Mouse (Mus musculus): ENCODE measurements around the gene Kcnj16. TPM values are rescaled to one million over a fixed set of nuclear protein-coding genes. Genes with fewer than 3 reads are reported as not detected.
A peak's percentile ranks its signal among the peaks of the same experiment; 100 is the strongest.

The Kcnj16 gene
- polyA plus RNA-seq, 1 experiment from 2014 or later = 0.06 TPM

DNA sequence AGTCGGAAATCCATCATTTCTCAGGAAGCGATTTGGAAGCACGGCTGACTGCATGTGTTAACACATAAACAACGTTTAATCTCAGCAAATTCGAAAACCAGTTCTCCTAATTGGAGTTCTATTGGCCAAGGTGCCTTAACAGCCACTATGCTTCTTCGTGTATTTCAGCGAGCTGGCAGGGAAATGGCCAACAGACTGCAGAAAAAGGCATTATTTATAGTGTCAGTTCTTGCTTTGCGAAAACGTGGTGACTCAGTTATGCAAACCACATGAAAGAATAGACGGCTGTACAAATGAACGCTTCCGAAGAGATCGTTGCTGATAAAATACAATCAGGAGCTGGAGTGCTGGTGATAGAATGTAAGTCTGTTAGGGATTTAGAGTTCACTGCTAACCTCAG lies 88.2 kb downstream of the Kcnj16 start:
- no peak for ATAC-seq (ENCODE audit: insufficient read depth)
- Histone ChIP-seq H3K27ac (replicated peaks) (no peak overlapping the region), H3K9me3 (replicated peaks) (no peaks in the 10 kb centered on the region), H3K36me3 (replicated peaks) (no peaks in the 10 kb centered on the region), H3K4me1 (replicated peaks) (no peaks in the 10 kb centered on the region), H3K9ac (no peak overlapping the region), H3K4me3 (replicated peaks) (no peak overlapping the region), H3K4me2 (no peak overlapping the region), H3K27me3 (no peaks in the 10 kb centered on the region)
- WGBS (ENCODE audit: insufficient replicate concordance) = 40% methylated on average over 13 of the region's 13 CpGs

DNA sequence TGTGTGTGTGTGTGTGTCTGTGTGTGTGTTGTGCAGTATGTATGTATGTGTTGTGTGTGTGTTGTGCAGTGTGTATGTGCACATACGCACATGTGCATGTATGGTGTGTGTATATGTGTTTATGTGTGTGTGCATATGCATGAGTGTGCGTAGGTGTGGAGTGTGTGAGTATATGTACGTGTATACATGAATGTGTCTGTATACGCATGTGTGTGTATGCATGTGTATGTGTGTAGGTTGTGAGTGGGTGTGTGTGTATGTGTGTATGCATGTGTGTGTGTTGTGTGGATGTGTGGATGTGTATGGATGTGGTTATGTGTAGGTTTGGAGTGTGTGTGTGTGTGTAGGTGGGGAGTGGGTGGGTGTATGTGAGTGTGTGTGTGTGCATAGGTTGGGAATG lies 89.6 kb downstream of the Kcnj16 start:
- no peak overlapping the region for H3K4me2 ChIP-seq
- H3K27me3 ChIP-seq = no peaks in the 10 kb centered on the region
- H3K27ac ChIP-seq (replicated peaks) = no peak overlapping the region
- no peak overlapping the region for H3K9ac ChIP-seq
- ATAC-seq (ENCODE audit: insufficient read depth) = peak; percentile 37; the same call in 1 of the 2 replicates
- H3K4me1 ChIP-seq (replicated peaks) = no peaks in the 10 kb centered on the region
- no peak overlapping the region for H3K4me3 ChIP-seq (replicated peaks)
- no peaks in the 10 kb centered on the region for H3K36me3 ChIP-seq (replicated peaks)
- H3K9me3 ChIP-seq (replicated peaks) = no peaks in the 10 kb centered on the region
- WGBS (ENCODE audit: insufficient replicate concordance) = 84% methylated on average over 4 of the region's 4 CpGs

DNA sequence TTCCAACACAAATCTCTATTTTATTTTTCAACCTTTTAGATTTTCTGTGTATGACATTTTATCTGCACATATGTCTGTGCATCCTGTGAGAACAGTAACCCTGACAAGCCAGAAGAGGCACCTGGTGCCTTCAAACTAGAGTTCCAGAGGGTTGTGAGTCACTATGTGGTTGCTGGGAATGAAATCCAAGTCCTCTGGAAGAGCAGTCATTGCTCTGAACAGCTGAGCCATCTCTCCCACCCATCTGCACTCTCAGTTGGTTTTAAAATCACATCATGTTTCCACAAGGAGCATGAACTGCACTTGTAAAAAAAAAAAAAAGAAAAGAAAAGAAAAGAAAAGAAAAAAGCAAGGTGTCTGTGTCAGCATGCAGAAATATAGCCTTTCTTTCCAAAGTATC lies 91.6 kb downstream of the Kcnj16 start:
- Histone ChIP-seq H3K36me3 (replicated peaks) (no peaks in the 10 kb centered on the region), H3K9ac (no peak overlapping the region), H3K4me3 (replicated peaks) (no peak overlapping the region), H3K4me2 (no peak overlapping the region), H3K27me3 (0 out of 2 replicates have a peak, but pooled peaks cover under 1% of the 10 kb centered on the region), H3K4me1 (replicated peaks) (no peaks in the 10 kb centered on the region), H3K9me3 (replicated peaks) (no peaks in the 10 kb centered on the region), H3K27ac (replicated peaks) (no peak overlapping the region)
- ATAC-seq (ENCODE audit: insufficient read depth) = no peak

DNA sequence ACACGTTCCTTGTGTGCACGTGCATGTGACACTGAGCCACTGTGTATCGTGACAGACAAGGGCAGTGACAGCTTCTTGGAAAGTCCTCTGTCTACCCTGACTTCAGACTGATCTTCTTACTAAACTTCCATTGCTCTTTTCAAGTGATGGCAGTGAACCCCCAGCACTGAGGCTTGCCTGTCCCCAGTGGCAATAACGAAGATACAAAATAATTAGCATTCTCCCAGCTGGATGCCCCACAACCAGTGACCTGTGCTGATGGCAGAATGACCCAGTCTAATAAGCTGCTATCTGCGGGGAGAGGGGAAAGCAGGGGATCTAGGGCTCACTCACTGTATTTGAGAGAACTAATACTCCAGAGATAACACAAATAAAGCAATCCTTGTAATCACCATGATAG lies 92.4 kb downstream of the Kcnj16 start:
- Histone ChIP-seq H3K4me2 (no peak overlapping the region), H3K4me3 (replicated peaks) (no peak overlapping the region), H3K36me3 (replicated peaks) (no peaks in the 10 kb centered on the region), H3K27ac (replicated peaks) (no peak overlapping the region), H3K27me3 (peaks cover 7% of the 10 kb centered on the region; the same call in 1 of the 2 replicates), H3K9ac (no peak overlapping the region), H3K4me1 (replicated peaks) (peaks cover under 1% of the 10 kb centered on the region; the same call in 1 of the 2 replicates), H3K9me3 (replicated peaks) (no peaks in the 10 kb centered on the region)
- ATAC-seq (ENCODE audit: insufficient read depth) = no peak
- 55% methylated on average over 5 of the region's 5 CpGs for WGBS (ENCODE audit: insufficient replicate concordance)

DNA sequence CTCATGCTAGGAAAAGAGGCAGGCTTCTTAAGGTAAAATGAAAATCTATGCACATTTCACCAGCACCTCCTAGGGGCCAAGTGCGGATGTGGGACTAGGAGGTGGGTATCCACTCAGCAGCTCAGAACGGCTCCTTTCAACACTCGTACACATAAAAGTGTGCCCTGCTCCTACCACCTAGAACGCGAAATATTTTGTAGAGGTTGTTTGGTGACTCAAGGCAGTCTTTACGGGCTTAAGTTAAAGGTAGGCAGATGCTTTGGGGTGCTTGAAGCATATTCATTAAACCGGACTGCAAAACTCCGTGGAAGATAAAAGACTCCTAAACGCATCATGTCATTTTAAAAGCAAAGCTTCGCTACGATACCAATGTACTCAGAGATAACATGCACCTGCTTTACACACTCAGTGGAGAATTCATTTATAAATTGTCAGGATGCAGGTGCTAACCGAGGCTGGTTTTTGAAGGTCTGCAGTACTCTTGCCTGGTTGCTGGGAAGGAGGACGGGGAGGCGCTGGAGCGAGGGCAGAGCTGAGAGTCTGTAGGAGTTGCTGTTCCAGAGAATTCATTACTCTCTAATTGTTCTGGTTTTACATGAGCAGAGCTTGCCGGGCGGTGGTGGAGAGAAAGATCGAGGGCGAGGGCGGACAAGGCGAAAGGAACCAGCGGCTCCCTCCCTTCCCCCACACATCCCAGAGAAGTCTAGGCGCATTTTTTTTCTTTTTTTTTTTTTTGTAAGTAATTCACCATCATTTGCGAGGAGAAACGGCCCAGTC lies 97.1 kb downstream of the Kcnj16 start:
- no peak for ATAC-seq (ENCODE audit: insufficient read depth)
- Histone ChIP-seq H3K4me3 (replicated peaks) (peak overlapping the region; percentile 56), H3K27ac (replicated peaks) (no peak overlapping the region), H3K36me3 (replicated peaks) (no peaks in the 10 kb centered on the region), H3K9me3 (replicated peaks) (no peaks in the 10 kb centered on the region), H3K9ac (no peak overlapping the region), H3K4me2 (peak overlapping the region; percentile 82), H3K27me3 (peaks cover 34% of the 10 kb centered on the region), H3K4me1 (replicated peaks) (peaks cover 12% of the 10 kb centered on the region)
- under 1% methylated on average over 25 of the region's 25 CpGs for whole genome bisulfite sequencing (ENCODE audit: insufficient replicate concordance)

DNA sequence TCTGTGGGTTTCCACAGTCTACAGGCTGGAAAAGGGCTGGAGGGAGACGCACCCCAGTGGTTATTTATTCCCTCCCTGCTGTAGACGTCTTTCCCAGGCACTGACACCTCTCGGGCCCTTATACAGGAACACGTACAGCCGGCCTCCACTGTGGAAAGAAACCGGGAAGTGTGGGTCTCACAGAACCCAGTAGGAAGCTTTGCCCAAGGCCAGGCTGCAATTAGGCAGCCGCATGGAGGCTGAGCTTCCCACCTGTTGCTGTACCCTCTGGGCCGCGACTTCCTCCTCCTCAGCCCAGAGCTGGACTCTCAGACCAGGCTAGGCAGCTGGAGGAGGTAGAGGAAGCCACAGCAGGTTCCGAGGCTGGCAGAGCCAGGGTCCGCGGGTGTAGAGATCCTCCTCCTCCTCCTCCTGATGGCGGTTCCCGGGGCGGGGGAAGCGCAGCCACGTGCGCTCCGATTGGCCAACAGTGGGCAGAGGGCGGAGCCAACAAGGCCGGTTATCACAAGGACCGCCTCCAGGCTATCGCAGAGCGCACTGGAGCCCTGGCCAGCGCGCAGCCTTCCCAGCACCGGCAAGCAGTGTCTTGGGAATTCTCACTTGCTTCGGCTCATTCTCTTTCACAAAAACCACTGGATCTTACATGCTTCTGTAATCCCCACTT lies 97.9 kb downstream of the Kcnj16 start, which contains the start of gene Kcnj2:
Gene Kcnj2, plus strand, starts transcription at position 530 of the 664 bp plus-strand sequence.
- Histone ChIP-seq H3K27me3 (peaks cover 34% of the 10 kb centered on the region), H3K9ac (peak within 1 kb of the TSS; percentile 32), H3K36me3 (replicated peaks) (no peaks in the 10 kb centered on the region), H3K4me2 (peak within 1 kb of the TSS; percentile 82), H3K9me3 (replicated peaks) (no peaks in the 10 kb centered on the region), H3K4me1 (replicated peaks) (peaks cover 12% of the 10 kb centered on the region), H3K27ac (replicated peaks) (0 out of 2 replicates have a peak within 1 kb of the TSS, but pooled peaks have one; percentile 19), H3K4me3 (replicated peaks) (peak within 1 kb of the TSS; percentile 56)
- WGBS (ENCODE audit: insufficient replicate concordance) = under 1% methylated on average over 28 of the region's 28 CpGs
- peak; percentile 94 for ATAC-seq (ENCODE audit: insufficient read depth)

DNA sequence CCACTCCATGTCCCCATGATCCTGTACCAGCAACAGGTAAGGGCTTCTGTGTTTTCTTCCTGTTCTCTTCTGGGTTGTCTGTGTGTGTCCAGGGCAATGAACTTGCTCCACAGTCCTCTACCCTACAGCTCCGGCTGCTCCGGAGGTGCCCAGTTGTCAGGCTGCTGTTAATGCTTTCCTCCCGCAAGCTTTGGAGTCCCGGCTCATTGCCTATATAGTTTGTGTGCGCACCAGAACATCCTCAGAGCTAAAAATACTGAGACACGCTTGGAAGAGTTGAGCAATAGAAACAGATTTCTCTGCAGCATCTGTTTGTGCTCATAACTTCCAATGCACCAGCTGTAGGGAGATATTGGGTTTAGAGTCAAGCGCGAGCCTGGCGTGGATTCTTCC lies 98.5 kb downstream of the Kcnj16 start:
- H3K4me3 ChIP-seq (replicated peaks) = peak overlapping the region; percentile 56
- peaks cover 34% of the 10 kb centered on the region for H3K27me3 ChIP-seq
- peaks cover 12% of the 10 kb centered on the region for H3K4me1 ChIP-seq (replicated peaks)
- H3K9me3 ChIP-seq (replicated peaks) = no peaks in the 10 kb centered on the region
- WGBS (ENCODE audit: insufficient replicate concordance) = under 1% methylated on average over 9 of the region's 9 CpGs
- no peak overlapping the region for H3K27ac ChIP-seq (replicated peaks)
- H3K9ac ChIP-seq = no peak overlapping the region
- peak overlapping the region; percentile 82 for H3K4me2 ChIP-seq
- ATAC-seq (ENCODE audit: insufficient read depth) = peak; percentile 53
- no peaks in the 10 kb centered on the region for H3K36me3 ChIP-seq (replicated peaks)

DNA sequence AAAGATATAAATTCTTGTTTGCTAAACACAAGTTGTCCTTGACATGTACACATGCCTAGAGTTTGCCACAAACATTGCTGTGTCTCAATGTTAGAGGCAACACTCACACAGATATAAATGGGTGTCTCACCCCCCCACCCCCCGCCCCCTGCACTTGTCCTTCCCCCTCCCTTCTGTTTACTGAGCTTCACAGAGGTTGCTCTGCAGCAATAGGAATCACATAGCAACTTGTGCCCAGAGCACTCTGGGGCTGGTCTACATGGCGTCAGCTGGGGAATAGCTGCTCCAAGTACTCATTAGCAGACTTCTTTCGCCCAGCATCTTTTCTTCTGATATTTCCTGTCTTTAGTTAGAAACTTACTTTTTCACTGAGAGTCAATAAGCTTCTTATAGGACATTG lies 100.0 kb downstream of the Kcnj16 start:
- no peak overlapping the region for H3K27ac ChIP-seq (replicated peaks)
- no peaks in the 10 kb centered on the region for H3K36me3 ChIP-seq (replicated peaks)
- H3K9me3 ChIP-seq (replicated peaks) = no peaks in the 10 kb centered on the region
- ATAC-seq (ENCODE audit: insufficient read depth) = no peak
- peaks cover 34% of the 10 kb centered on the region for H3K27me3 ChIP-seq
- WGBS (ENCODE audit: insufficient replicate concordance) = 61% methylated on average over 3 of the region's 3 CpGs
- H3K9ac ChIP-seq = no peak overlapping the region
- H3K4me3 ChIP-seq (replicated peaks) = no peak overlapping the region
- no peak overlapping the region for H3K4me2 ChIP-seq
- H3K4me1 ChIP-seq (replicated peaks) = peaks cover 12% of the 10 kb centered on the region

DNA sequence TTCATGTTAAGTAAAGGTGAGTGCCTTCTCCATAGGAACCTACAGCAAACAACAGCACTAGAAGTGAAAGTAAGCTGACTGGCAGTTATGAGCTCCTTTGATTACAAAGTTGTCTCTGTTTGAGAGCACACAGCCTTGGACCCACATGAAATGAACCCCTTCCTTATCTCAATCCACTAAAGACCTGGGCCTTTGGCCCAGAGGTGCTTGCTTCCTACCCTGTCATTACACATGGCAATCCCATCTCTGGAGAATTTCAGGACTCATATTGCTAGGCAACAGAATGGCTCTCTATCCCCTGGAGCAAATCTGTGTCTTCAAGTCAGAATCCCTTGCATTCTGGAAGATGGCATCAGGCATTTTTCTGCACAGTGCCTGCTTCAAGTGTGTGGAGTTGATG lies 102.6 kb downstream of the Kcnj16 start:
- H3K4me3 ChIP-seq (replicated peaks) = no peak overlapping the region
- H3K36me3 ChIP-seq (replicated peaks) = no peaks in the 10 kb centered on the region
- H3K4me2 ChIP-seq = no peak overlapping the region
- peaks cover 9% of the 10 kb centered on the region for H3K4me1 ChIP-seq (replicated peaks)
- peaks cover 25% of the 10 kb centered on the region for H3K27me3 ChIP-seq
- ATAC-seq (ENCODE audit: insufficient read depth) = no peak
- H3K9ac ChIP-seq = no peak overlapping the region
- H3K27ac ChIP-seq (replicated peaks) = no peak overlapping the region
- no peaks in the 10 kb centered on the region for H3K9me3 ChIP-seq (replicated peaks)

DNA sequence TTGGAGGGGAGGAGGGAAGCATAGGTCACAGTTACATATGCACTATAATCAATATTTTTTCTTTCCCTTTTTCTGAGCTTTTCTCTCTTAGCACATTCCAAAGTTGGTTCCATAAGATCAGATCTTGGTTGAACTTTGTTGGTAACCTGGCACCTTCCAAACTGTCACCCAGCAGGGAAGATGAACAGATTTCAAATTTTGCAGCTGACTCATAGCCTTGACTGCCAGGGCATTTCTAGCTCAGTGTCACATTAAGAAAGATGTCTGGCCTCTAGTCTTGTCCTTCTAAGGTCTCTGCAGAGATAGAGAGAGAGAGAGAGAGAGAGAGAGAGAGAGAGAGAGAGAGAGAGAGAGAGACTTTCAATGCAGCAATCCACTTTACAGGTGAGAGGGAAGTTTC lies 106.3 kb downstream of the Kcnj16 start:
- H3K9me3 ChIP-seq (replicated peaks) = no peaks in the 10 kb centered on the region

More for the DNA sequence above, 106.3 kb downstream of the Kcnj16 start:
- Histone ChIP-seq H3K27ac (replicated peaks) (no peak overlapping the region), H3K4me2 (no peak overlapping the region), H3K4me3 (replicated peaks) (no peak overlapping the region), H3K9ac (no peak overlapping the region), H3K36me3 (replicated peaks) (no peaks in the 10 kb centered on the region), H3K4me1 (replicated peaks) (no peaks in the 10 kb centered on the region), H3K27me3 (no peaks in the 10 kb centered on the region)
- ATAC-seq (ENCODE audit: insufficient read depth) = no peak
